ENCODE assay signal across 10 mouse cellular contexts in genomic region chr12:84008729-84009128, GRCm38 (mm10). TPM values are rescaled to one million over a fixed set of nuclear protein-coding genes. Genes with fewer than 3 reads are reported as not detected.
A peak's percentile ranks its signal among the peaks of the same experiment; 100 is the strongest.
DNase-seq lines count a peak whose midpoint lies in the region; ATAC-seq lines count a peak whose summit lies in the region.
"Had no signal": no experiment of that assay in that cellular context is flagged by ENCODE, and none has a peak within 500 bp of the region (broad histone marks: within the 10 kb centered on the region; RNA-seq: fewer than 3 reads in every experiment).

No protein-coding gene starts in this region.

- H3K27me3 ChIP-seq in kidney, embryonic 15.5 days: no peaks in the 10 kb centered on the region
- H3K27me3 ChIP-seq in embryonic facial prominence, embryonic 15.5 days: no peaks in the 10 kb centered on the region
- no peaks in the 10 kb centered on the region for H3K27me3 ChIP-seq in intestine, embryonic 15.5 days (replicated peaks)
- no peaks in the 10 kb centered on the region for H3K27me3 ChIP-seq in midbrain, embryonic 15.5 days (replicated peaks)

- no peaks in the 10 kb centered on the region; the same call in 1 of the 2 replicates for H3K36me3 ChIP-seq in kidney, embryonic 15.5 days
- H3K36me3 ChIP-seq in embryonic facial prominence, embryonic 15.5 days: no peaks in the 10 kb centered on the region
- H3K36me3 ChIP-seq in intestine, embryonic 15.5 days: no peaks in the 10 kb centered on the region
- H3K36me3 ChIP-seq in midbrain, embryonic 15.5 days (replicated peaks): no peaks in the 10 kb centered on the region

- peak overlapping the region; percentile 59 for H3K27ac ChIP-seq in kidney, embryonic 15.5 days
- peak overlapping the region; percentile 83 for H3K27ac ChIP-seq in embryonic facial prominence, embryonic 15.5 days (replicated peaks)
- H3K27ac ChIP-seq in intestine, embryonic 15.5 days: peak overlapping the region; percentile 79
- peak overlapping the region; percentile 45; the same call in 1 of the 2 replicates for H3K27ac ChIP-seq in midbrain, embryonic 15.5 days

- peaks cover 40% of the 10 kb centered on the region for H3K4me1 ChIP-seq in kidney, embryonic 15.5 days
- H3K4me1 ChIP-seq in embryonic facial prominence, embryonic 15.5 days: peaks cover 18% of the 10 kb centered on the region
- peaks cover 7% of the 10 kb centered on the region; the same call in 1 of the 2 replicates for H3K4me1 ChIP-seq in intestine, embryonic 15.5 days (replicated peaks)
- peaks cover 24% of the 10 kb centered on the region for H3K4me1 ChIP-seq in midbrain, embryonic 15.5 days

- no peaks in the 10 kb centered on the region for H3K9me3 ChIP-seq in kidney, embryonic 15.5 days (replicated peaks)
- H3K9me3 ChIP-seq in embryonic facial prominence, embryonic 15.5 days (replicated peaks): no peaks in the 10 kb centered on the region
- no peaks in the 10 kb centered on the region for H3K9me3 ChIP-seq in intestine, embryonic 15.5 days
- no peaks in the 10 kb centered on the region for H3K9me3 ChIP-seq in midbrain, embryonic 15.5 days

- WGBS in kidney, embryonic 15.5 days: 69% methylated on average over 8 of the region's 8 CpGs
- 63% methylated on average over 8 of the region's 8 CpGs for WGBS in embryonic facial prominence, embryonic 15.5 days
- WGBS in intestine, embryonic 15.5 days: 57% methylated on average over 8 of the region's 8 CpGs
- 38% methylated on average over 8 of the region's 8 CpGs for WGBS in midbrain, embryonic 15.5 days

- no peak for ATAC-seq in kidney, embryonic 15.5 days (replicated peaks; ENCODE audit: low FRiP score)
- no peak for ATAC-seq in embryonic facial prominence, embryonic 15.5 days (ENCODE audit: insufficient number of reproducible peaks, low FRiP score, low TSS enrichment, low read depth)
- ATAC-seq in intestine, embryonic 15.5 days: peak; percentile 23; the same call in 1 of the 2 replicates
- 0 out of 2 replicates have a peak, but pooled peaks have one; percentile 48 for ATAC-seq in midbrain, embryonic 15.5 days (replicated peaks)

- H3K4me2 ChIP-seq in kidney, embryonic 15.5 days: peak overlapping the region; percentile 73
- peak overlapping the region; percentile 61 for H3K4me2 ChIP-seq in embryonic facial prominence, embryonic 15.5 days (replicated peaks)
- peak overlapping the region; percentile 62 for H3K4me2 ChIP-seq in intestine, embryonic 15.5 days (replicated peaks)
- H3K4me2 ChIP-seq in midbrain, embryonic 15.5 days: peak overlapping the region; percentile 59

- peak overlapping the region; percentile 53 for H3K4me3 ChIP-seq in kidney, embryonic 15.5 days (replicated peaks)
- peak overlapping the region; percentile 52 for H3K4me3 ChIP-seq in embryonic facial prominence, embryonic 15.5 days (replicated peaks)
- peak overlapping the region; percentile 48 for H3K4me3 ChIP-seq in intestine, embryonic 15.5 days (replicated peaks)
- peak overlapping the region; percentile 50 for H3K4me3 ChIP-seq in midbrain, embryonic 15.5 days

- DNase-seq in kidney, postnatal 14 days: no peak
- no peak for DNase-seq in cerebellum, adult 9-10 months
- no peak for DNase-seq in adrenal gland, adult 8-10 months
- DNase-seq in retina, postnatal 1 day: no peak

- 0 out of 2 replicates have a peak overlapping the region, but pooled peaks have one; percentile 50 for H3K9ac ChIP-seq in kidney, embryonic 15.5 days
- no peak overlapping the region for H3K9ac ChIP-seq in embryonic facial prominence, embryonic 15.5 days
- H3K9ac ChIP-seq in intestine, embryonic 15.5 days: peak overlapping the region; percentile 28; the same call in 1 of the 2 replicates
- no peak overlapping the region for H3K9ac ChIP-seq in midbrain, embryonic 15.5 days

RNA-seq across cellular contexts. Expression of gene Acot1, which starts 0.6 kb away (rescaled TPM):
- polyA plus RNA-seq in kidney, embryonic 15.5 days (2015; fragmentation: Nextera tagmentation; extraction: Ambion mirVana): 53.7 and 55.2 TPM in 2 replicates
- 50.2 and 58.9 TPM in 2 replicates for polyA plus RNA-seq in embryonic facial prominence, embryonic 15.5 days (2015; fragmentation: Nextera tagmentation; extraction: Ambion mirVana)
- polyA plus RNA-seq in intestine, embryonic 15.5 days (2015; fragmentation: Nextera tagmentation; extraction: Ambion mirVana): 125 and 142 TPM in 2 replicates
- polyA plus RNA-seq in midbrain, embryonic 15.5 days (2015; fragmentation: Nextera tagmentation; extraction: Ambion mirVana): 69.7 and 83.0 TPM in 2 replicates
- total RNA-seq in adrenal gland, adult 8-10 months (2022): 10 to 100 TPM in 3 of 4 experiments, 1 to 10 TPM in 1; 4.8 to 15.3 (median 12.3) TPM

RNA-seq across cellular contexts. Expression of gene Acot2, which starts 21.1 kb away (rescaled TPM):
- polyA plus RNA-seq in kidney, embryonic 15.5 days (2015; fragmentation: Nextera tagmentation; extraction: Ambion mirVana): 37.8 and 39.0 TPM in 2 replicates
- 24.0 and 24.4 TPM in 2 replicates for polyA plus RNA-seq in embryonic facial prominence, embryonic 15.5 days (2015; fragmentation: Nextera tagmentation; extraction: Ambion mirVana)
- polyA plus RNA-seq in intestine, embryonic 15.5 days (2015; fragmentation: Nextera tagmentation; extraction: Ambion mirVana): 34.3 and 35.8 TPM in 2 replicates
- polyA plus RNA-seq in midbrain, embryonic 15.5 days (2015; fragmentation: Nextera tagmentation; extraction: Ambion mirVana): 11.8 and 13.4 TPM in 2 replicates
- 10 to 100 TPM; 16.1 to 33.1 (median 23.3) TPM for total RNA-seq in adrenal gland, adult 8-10 months (2022)

RNA-seq across cellular contexts. Expression of gene Heatr4, which starts 24.1 kb away (rescaled TPM):
- polyA plus RNA-seq in kidney, embryonic 15.5 days (2015; fragmentation: Nextera tagmentation; extraction: Ambion mirVana): not detected in 2 replicates
- polyA plus RNA-seq in embryonic facial prominence, embryonic 15.5 days (2015; fragmentation: Nextera tagmentation; extraction: Ambion mirVana): not detected in 2 replicates
- not detected in 2 replicates for polyA plus RNA-seq in intestine, embryonic 15.5 days (2015; fragmentation: Nextera tagmentation; extraction: Ambion mirVana)
- 0.09 TPM in 1 of 2 replicates, not detected in the other for polyA plus RNA-seq in midbrain, embryonic 15.5 days (2015; fragmentation: Nextera tagmentation; extraction: Ambion mirVana)
- not detected for total RNA-seq in adrenal gland, adult 8-10 months (2022)
- total RNA-seq: neutrophil, adult 5-6 weeks had no signal

RNA-seq across cellular contexts. Expression of gene Acot4, which starts 29.4 kb away (rescaled TPM):
- 6.0 TPM in 2 replicates for polyA plus RNA-seq in kidney, embryonic 15.5 days (2015; fragmentation: Nextera tagmentation; extraction: Ambion mirVana)
- 0.25 and 0.45 TPM in 2 replicates for polyA plus RNA-seq in embryonic facial prominence, embryonic 15.5 days (2015; fragmentation: Nextera tagmentation; extraction: Ambion mirVana)
- polyA plus RNA-seq in intestine, embryonic 15.5 days (2015; fragmentation: Nextera tagmentation; extraction: Ambion mirVana): 8.2 and 8.9 TPM in 2 replicates
- 0.27 and 0.71 TPM in 2 replicates for polyA plus RNA-seq in midbrain, embryonic 15.5 days (2015; fragmentation: Nextera tagmentation; extraction: Ambion mirVana)
- 1 to 10 TPM in 2 of 4 experiments, under 1 TPM in 2; 0.56 to 3.5 (median 1.7) TPM for total RNA-seq in adrenal gland, adult 8-10 months (2022)
- total RNA-seq: neutrophil, adult 5-6 weeks had no signal

RNA-seq across cellular contexts. Expression of gene Gm49366, which starts 30.0 kb away (rescaled TPM):
- not detected in 2 replicates for polyA plus RNA-seq in kidney, embryonic 15.5 days (2015; fragmentation: Nextera tagmentation; extraction: Ambion mirVana)
- polyA plus RNA-seq in embryonic facial prominence, embryonic 15.5 days (2015; fragmentation: Nextera tagmentation; extraction: Ambion mirVana): not detected in 2 replicates
- polyA plus RNA-seq in intestine, embryonic 15.5 days (2015; fragmentation: Nextera tagmentation; extraction: Ambion mirVana): not detected in 2 replicates
- not detected in 2 replicates for polyA plus RNA-seq in midbrain, embryonic 15.5 days (2015; fragmentation: Nextera tagmentation; extraction: Ambion mirVana)
- 1 to 10 TPM in 1 of 4 experiments, not detected in 3; 1.2 TPM for total RNA-seq in adrenal gland, adult 8-10 months (2022)
- total RNA-seq: layer of hippocampus, adult 8-10 months; neutrophil, adult 5-6 weeks had no signal

Comparison
In these comparisons a context has a peak if more than half of its experiments do, and no peak if none do; other contexts are left out.
1. ATAC-seq: peak in intestine, embryonic 15.5 days (single experiment) and midbrain, embryonic 15.5 days (single experiment); none in kidney, embryonic 15.5 days (single experiment) and embryonic facial prominence, embryonic 15.5 days (single experiment).
2. H3K9ac ChIP-seq: peak in kidney, embryonic 15.5 days (single experiment) and intestine, embryonic 15.5 days (single experiment); none in embryonic facial prominence, embryonic 15.5 days (single experiment) and midbrain, embryonic 15.5 days (single experiment).
3. Peak in every context shown above with its lines, with median percentiles within 50 percentile points of each other: H3K27ac ChIP-seq, H3K4me2 ChIP-seq and H3K4me3 ChIP-seq.